Mouse (Mus musculus) kidney, embryonic 16.5 days (tissue): ENCODE measurements around the gene Tmem268. TPM values are rescaled to one million over a fixed set of nuclear protein-coding genes. Genes with fewer than 3 reads are reported as not detected.

Source experiments
- ATAC-seq: fragments of 200-750 bp; cut with Nextera tagmentation; 2 replicates; pipeline ENCODE4 v1.8.0; 2017; ENCODE audit warnings: moderate TSS enrichment; ENCODE audit not compliant: low FRiP score, low TSS enrichment
- H3K27ac ChIP-seq: fragments of 300-500 bp; sonication (generic); 2 replicates; pipeline ENCODE4 v1.5.1; 2014; ENCODE audit warnings: low read length
- H3K27me3 ChIP-seq: fragments of 300-500 bp; sonication (generic); 2 replicates; pipeline ENCODE4 v1.6.1; 2014; ENCODE audit warnings: low read length, control low read depth, mixed read lengths; ENCODE audit not compliant: insufficient read depth
- H3K36me3 ChIP-seq: fragments of 300-500 bp; sonication (generic); 2 replicates; pipeline ENCODE4 v1.6.1; 2014; ENCODE audit warnings: low read length, control low read depth, mixed read lengths; ENCODE audit not compliant: insufficient read depth
- H3K4me1 ChIP-seq: fragments of 300-500 bp; sonication (generic); 2 replicates; pipeline ENCODE4 v1.6.1; 2014; ENCODE audit warnings: low read length, control low read depth, mixed read lengths; ENCODE audit not compliant: insufficient read depth
- H3K4me2 ChIP-seq: fragments of 300-500 bp; sonication (generic); replicated peaks from 2 replicates; pipeline ENCODE4 v1.6.1; 2014; ENCODE audit warnings: low read depth, low read length
- H3K4me3 ChIP-seq: fragments of 300-500 bp; sonication (generic); 2 replicates; pipeline ENCODE4 v1.5.1; 2014; ENCODE audit warnings: mild to moderate bottlenecking, low read length
- H3K9ac ChIP-seq: fragments of 300-500 bp; sonication (generic); replicated peaks from 2 replicates; pipeline ENCODE4 v1.6.1; 2014; ENCODE audit warnings: low read length
- H3K9me3 ChIP-seq: fragments of 300-500 bp; sonication (generic); 2 replicates; pipeline ENCODE4 v1.6.1; 2016; ENCODE audit warnings: low read length, control low read depth
- WGBS: fragments of 180-500 bp; shearing (Covaris S2); extraction: QIAGEN DNeasy Blood & Tissue Kit; methylation state at CpG from one replicate; pipeline ENCODE4 v1.1.7; 2014; 5-methylcytosine and 5-hydroxymethylcytosine counted together
- polyA plus RNA-seq: library from polyadenylated mRNA; unstranded; fragments of >200 nt; fragmentation: Nextera tagmentation; extraction: Ambion mirVana; gene quantifications from 2 replicates; pipeline ENCODE4 v1.2.1, GENCODE M21; 2015

Tmem268 gene
- polyA plus RNA-seq, 1 experiment from 2014 or later, result 6.6 TPM

DNA sequence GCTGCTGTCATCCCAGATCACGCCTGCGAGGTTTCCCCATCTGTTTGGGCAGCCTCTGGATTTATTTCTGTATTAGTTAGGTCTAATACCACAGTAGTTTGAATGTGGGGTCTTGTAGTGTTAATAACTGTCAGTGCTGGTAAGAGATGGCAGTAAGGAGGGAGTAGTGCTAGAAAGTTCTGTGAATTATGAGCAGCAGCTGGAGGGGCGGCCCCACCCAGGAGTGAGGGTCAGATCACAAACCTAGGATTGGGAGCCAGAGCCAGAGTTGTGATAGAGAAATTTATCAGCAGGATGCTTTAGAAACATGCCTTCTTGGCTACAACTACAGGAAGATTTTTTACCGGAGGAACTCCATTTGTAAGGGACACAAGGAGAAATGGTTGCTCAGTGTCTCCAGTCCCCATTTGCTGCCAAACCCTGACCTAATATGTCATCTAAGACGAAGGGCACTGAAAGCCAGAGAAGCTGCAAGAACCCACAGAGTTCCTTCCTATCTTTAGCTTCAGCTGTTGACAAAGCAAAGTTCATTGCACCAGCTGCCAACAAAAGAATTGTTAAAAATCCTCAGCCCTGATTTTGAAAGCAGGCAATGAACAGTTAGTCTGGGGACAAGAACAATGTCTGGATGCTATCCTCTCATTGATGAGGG, 36.0 kb downstream of the Tmem268 start:
- no peaks in the 10 kb centered on the region for H3K27me3 ChIP-seq
- H3K4me3 ChIP-seq, result no peak overlapping the region
- no peak overlapping the region for H3K9ac ChIP-seq
- H3K27ac ChIP-seq, result 0 out of 2 replicates have a peak overlapping the region, but pooled peaks have one; percentile 15
- 53% methylated on average over 5 of the region's 5 CpGs for WGBS
- peaks cover 5% of the 10 kb centered on the region for H3K4me1 ChIP-seq
- ATAC-seq, result no peak
- no peaks in the 10 kb centered on the region for H3K36me3 ChIP-seq
- no peak overlapping the region for H3K4me2 ChIP-seq
- no peaks in the 10 kb centered on the region for H3K9me3 ChIP-seq

DNA sequence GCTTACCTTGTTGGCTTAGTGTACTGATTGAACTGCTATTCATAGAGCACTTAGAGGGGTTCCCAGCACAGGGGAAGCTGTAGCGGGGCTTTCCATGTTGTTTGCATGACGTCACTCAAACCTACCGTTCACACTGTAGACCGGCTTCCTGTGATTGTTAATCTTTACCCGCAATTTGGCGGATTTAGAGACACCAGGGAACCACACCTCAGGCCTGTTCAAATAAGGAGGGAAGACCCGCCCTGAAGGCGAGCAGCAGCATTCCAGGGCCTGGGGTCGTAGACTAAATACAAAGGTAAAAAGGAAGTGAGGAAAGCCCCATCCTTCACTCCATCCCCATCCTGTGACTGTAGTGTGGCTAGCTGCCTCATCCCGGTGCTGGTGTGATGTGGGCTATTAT, 36.7 kb downstream of the Tmem268 start:
- Histone ChIP-seq H3K4me2 (no peak overlapping the region), H3K9me3 (no peaks in the 10 kb centered on the region), H3K4me1 (peaks cover 5% of the 10 kb centered on the region), H3K9ac (no peak overlapping the region), H3K27ac (no peak overlapping the region), H3K4me3 (no peak overlapping the region), H3K36me3 (no peaks in the 10 kb centered on the region), H3K27me3 (no peaks in the 10 kb centered on the region)
- WGBS, result 58% methylated on average over 10 of the region's 10 CpGs
- ATAC-seq, result no peak

DNA sequence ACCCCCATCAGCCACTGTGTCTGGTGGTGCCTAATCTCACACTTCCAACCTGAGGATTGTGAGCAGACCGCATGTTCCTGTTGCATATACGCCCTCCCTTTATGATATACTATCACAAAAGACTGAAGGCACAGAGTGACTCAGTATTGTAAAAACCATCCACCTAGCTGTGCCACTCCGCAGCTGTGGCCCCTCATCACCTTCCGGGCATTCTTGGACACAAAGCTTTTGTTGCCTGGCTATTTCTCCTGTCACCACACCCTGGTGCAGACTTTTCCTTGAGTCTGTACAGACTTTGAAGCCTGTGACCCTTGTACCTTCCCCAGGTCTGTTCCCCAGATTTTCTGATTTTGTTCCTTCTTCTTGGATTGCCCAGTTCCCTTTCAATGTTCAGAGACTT, 37.4 kb downstream of the Tmem268 start:
- Histone ChIP-seq H3K27me3 (no peaks in the 10 kb centered on the region), H3K4me2 (no peak overlapping the region), H3K36me3 (no peaks in the 10 kb centered on the region), H3K4me3 (no peak overlapping the region), H3K9me3 (no peaks in the 10 kb centered on the region), H3K9ac (no peak overlapping the region), H3K27ac (no peak overlapping the region), H3K4me1 (peaks cover 5% of the 10 kb centered on the region)
- ATAC-seq, result no peak
- 96% methylated on average over 4 of the region's 4 CpGs for WGBS

DNA sequence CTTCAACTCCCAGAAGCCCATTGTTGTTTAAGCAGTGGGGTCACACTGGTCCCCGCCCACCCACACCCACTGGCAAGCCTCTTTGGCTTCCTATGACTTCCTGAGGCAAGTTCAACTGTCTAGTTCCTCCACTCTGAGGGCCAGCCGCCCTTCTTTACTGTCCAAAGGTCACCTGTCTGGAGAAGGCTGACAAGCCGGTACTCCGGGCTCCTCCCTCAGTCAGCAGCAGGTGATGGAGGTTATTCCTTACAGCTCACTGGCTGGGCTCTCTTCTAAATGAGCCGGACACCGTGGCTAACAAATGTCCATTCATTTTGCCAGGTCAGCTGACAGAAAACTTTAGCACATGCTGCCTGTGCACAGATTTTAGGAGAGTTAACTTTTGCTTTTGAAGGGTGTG, 42.2 kb downstream of the Tmem268 start:
- Histone ChIP-seq H3K4me3 (no peak overlapping the region), H3K9me3 (no peaks in the 10 kb centered on the region), H3K4me2 (no peak overlapping the region), H3K9ac (no peak overlapping the region), H3K4me1 (no peaks in the 10 kb centered on the region), H3K36me3 (no peaks in the 10 kb centered on the region), H3K27me3 (no peaks in the 10 kb centered on the region), H3K27ac (no peak overlapping the region)
- 71% methylated on average over 6 of the region's 6 CpGs for WGBS
- no peak for ATAC-seq

DNA sequence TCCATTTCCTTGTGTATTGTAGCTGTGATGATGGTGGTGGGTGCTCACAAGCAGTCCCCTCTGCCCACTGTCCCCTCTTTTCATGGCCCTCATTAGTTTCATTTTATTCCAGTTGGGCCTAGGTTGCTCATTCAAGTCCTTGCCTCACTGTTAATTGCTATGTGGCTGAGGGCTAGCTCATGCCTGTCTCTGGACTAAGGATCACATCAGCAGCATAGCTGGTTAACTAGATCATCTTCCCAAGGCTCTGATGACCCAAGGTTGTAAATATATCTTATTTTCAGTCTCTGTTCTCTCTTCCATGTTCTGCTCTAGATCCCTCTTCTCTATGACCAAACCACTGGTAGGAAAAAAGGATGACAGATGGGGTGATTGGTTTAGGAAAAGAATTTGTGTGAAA, 42.7 kb downstream of the Tmem268 start:
- no peak for ATAC-seq
- H3K36me3 ChIP-seq, result no peaks in the 10 kb centered on the region
- H3K4me2 ChIP-seq, result no peak overlapping the region
- no peaks in the 10 kb centered on the region for H3K27me3 ChIP-seq
- H3K27ac ChIP-seq, result no peak overlapping the region
- no peaks in the 10 kb centered on the region for H3K4me1 ChIP-seq
- no peak overlapping the region for H3K4me3 ChIP-seq
- H3K9ac ChIP-seq, result no peak overlapping the region
- H3K9me3 ChIP-seq, result no peaks in the 10 kb centered on the region

DNA sequence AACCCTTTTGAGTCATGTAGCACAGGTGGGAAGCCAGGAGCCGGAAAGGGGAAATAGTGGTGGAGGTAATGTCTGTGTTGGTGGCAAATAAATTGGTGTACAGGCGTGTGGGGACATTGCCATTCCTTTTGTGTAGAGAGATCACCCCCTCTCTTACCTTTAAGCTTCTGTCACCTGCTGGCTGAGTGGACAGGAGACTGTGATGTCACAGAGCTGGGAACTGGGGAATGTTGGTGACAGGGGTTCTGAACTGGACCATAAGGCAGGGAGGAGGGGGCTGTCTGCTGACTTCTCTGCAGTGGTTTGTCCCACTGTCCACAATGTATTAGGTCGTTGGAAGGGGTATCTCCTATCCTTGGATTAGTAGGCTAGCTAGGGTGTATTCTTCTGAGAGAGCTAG, 46.4 kb downstream of the Tmem268 start, which contains the start of gene Gm11213:
Gene Gm11213, minus strand, starts transcription at position 317 of the 400 bp plus-strand sequence.
- Histone ChIP-seq H3K4me1 (no peaks in the 10 kb centered on the region), H3K27ac (no peak within 1 kb of the TSS), H3K9me3 (no peaks in the 10 kb centered on the region), H3K27me3 (no peaks in the 10 kb centered on the region), H3K36me3 (no peaks in the 10 kb centered on the region), H3K9ac (no peak within 1 kb of the TSS), H3K4me2 (no peak within 1 kb of the TSS), H3K4me3 (no peak within 1 kb of the TSS)
- ATAC-seq, result no peak
- WGBS, result 76% methylated on average over 3 of the region's 3 CpGs

DNA sequence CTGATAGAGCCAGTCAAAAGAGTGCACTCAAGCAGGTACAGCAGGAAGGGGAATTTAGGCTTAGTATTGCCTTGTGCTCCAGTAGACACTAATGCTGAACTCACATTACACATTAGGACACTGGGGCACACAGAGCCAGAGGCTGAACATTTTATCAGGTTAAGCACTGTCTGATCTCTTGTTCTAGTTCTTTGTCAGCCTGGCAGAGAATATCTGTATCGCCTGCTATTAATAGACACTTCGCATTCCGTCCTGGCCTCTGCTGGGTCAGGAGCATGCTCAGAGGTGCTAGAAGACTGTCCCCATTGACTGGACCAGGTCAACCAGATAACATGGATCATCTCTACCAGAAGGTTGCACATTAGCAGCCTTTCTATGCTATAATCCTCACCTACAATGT, 47.0 kb downstream of the Tmem268 start:
- Histone ChIP-seq H3K27ac (no peak overlapping the region), H3K36me3 (no peaks in the 10 kb centered on the region), H3K9me3 (no peaks in the 10 kb centered on the region), H3K4me2 (no peak overlapping the region), H3K27me3 (no peaks in the 10 kb centered on the region), H3K4me1 (no peaks in the 10 kb centered on the region), H3K4me3 (no peak overlapping the region), H3K9ac (no peak overlapping the region)
- no peak for ATAC-seq
- WGBS, result 92% methylated on average over 3 of the region's 3 CpGs

DNA sequence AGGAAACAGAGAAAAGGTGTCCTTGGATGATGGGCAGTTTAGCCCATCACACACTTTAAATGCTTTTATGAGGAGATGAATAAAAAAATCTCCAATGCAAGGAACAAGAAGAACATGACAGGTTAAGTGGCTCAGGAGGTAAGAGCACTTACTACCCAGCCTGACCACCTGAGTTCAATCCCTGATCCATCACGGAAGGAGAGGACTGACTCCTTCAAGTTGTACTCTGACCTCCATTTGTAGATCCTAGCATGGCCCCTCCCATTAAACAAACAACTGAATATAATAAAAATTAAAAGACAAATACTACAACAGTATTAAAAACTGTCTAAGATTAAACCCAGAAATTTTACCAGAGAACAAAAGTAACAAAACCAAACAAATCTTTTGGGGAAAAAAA, 47.4 kb downstream of the Tmem268 start:
- ATAC-seq, result no peak
- Histone ChIP-seq H3K27me3 (no peaks in the 10 kb centered on the region), H3K36me3 (no peaks in the 10 kb centered on the region), H3K4me1 (no peaks in the 10 kb centered on the region), H3K9me3 (no peaks in the 10 kb centered on the region), H3K4me3 (no peak overlapping the region), H3K9ac (no peak overlapping the region), H3K4me2 (no peak overlapping the region), H3K27ac (no peak overlapping the region)
- WGBS, result 80% methylated on average over 1 of the region's 1 CpGs

DNA sequence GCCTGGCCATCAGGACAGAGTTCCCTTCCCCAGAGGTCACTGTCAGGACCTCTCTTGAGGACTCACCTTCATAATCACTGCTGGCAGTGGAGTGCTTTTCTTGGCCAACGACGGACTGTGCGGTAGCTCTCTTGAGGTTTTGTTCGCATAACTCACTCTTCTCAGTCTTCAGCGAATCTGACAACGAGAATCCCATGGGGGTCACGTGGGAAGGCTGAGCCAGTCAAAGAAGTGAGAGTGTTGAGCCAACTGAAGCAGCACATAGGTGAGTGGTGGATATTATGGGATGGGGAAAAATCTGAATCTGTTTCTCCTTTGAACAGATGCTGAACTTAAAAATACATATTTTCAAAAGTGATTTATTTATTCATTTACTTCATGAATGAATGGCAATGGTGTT, 49.8 kb downstream of the Tmem268 start:
- Histone ChIP-seq H3K4me2 (no peak overlapping the region), H3K9ac (no peak overlapping the region), H3K36me3 (no peaks in the 10 kb centered on the region), H3K9me3 (no peaks in the 10 kb centered on the region), H3K4me1 (no peaks in the 10 kb centered on the region), H3K27me3 (no peaks in the 10 kb centered on the region), H3K27ac (no peak overlapping the region), H3K4me3 (no peak overlapping the region)
- ATAC-seq, result no peak
- 64% methylated on average over 7 of the region's 7 CpGs for WGBS

DNA sequence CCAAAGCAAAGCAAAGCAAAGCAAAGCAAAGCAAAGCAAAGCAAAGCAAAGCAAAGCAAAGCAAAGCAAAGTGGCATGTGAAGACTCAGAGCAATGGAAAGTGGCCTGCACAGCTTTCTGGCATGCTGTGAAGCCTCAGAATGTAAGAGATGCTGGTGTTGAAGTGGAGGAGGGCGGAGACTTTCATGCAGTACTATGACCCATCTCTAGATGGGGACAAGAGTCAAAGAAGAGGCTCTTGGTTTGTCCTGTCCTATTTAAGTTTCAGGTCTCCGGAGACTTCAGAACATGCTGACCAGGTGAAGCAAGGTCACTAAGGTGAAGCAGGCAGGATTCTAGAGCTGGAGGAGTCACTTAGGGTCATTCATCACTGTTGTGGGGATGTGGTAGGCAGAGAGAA, 63.3 kb downstream of the Tmem268 start:
- Histone ChIP-seq H3K27me3 (no peaks in the 10 kb centered on the region), H3K9ac (no peak overlapping the region), H3K36me3 (no peaks in the 10 kb centered on the region), H3K4me3 (no peak overlapping the region), H3K4me2 (no peak overlapping the region), H3K4me1 (no peaks in the 10 kb centered on the region), H3K9me3 (no peaks in the 10 kb centered on the region), H3K27ac (no peak overlapping the region)
- ATAC-seq, result no peak
- WGBS, result 65% methylated on average over 2 of the region's 2 CpGs
